Mouse (Mus musculus) right cerebral cortex, postnatal 4 days (tissue): ENCODE data around the gene Tob1.

Source experiments
- DNase-seq: peaks from one replicate; pipeline ENCODE4 v3.0.0-alpha.2; 2022

Tob1 gene

DNA sequence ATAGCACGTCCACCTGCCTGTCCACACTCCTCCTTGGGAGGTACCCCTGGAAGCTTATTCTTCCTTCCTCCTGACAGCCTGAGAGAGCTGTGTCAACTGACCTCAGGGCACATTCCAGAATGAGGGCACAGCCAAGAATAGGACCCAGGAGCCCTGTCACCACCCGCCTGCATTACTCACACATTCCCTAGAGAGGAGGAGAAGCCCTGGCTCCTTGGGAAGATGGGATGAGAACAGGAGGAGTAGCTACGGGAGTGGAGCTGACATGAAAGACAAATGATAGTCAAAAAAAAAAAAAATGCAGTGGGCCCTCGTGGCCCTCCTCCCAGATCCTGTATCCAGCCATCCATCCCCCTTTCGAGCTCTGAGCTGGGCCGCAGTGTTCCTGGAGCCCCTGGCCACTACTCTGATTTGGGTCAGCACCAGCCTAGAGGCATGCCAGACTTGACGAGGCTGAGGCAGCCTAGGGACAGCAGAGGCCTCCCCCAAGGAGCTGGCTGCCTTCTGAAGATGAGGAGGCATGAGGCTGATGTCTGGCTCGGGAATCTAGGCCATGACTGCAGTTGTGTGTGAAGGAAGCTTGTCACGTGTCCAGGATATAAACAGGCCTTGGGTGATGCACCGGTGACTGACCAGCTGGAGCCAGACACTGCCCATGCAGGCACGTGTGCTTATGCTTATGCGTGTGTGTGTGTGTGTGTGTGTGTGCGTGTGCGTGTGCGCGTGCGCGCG lies 20.7 kb downstream of the Tob1 start:
- no peak for DNase-seq

GRCm38 (mm10) chr11:94233405-94233804 lies 22.2 kb downstream of the Tob1 start:
- DNase-seq, result no peak

DNA sequence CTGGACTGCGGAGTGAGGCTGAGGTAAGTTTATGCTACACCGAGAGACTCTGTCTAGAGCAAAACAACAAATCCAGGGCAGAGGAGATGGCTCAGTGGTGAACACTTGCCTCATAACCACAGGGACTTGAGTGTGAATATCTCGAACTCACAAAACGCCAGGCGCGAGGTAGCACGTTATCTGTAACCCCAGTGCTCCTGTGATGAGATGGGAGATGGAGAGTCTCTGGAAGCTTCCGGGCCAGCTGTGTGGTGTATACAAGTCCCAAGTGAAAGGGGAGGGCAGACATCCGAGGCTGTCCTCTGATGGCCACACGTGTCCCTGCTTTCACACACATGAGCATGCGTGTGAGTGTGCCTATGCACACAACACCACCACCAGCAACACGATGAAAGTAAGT lies 23.1 kb downstream of the Tob1 start:
- DNase-seq, result no peak

GRCm38 (mm10) chr11:94234857-94235256 lies 23.6 kb downstream of the Tob1 start:
- no peak for DNase-seq

DNA sequence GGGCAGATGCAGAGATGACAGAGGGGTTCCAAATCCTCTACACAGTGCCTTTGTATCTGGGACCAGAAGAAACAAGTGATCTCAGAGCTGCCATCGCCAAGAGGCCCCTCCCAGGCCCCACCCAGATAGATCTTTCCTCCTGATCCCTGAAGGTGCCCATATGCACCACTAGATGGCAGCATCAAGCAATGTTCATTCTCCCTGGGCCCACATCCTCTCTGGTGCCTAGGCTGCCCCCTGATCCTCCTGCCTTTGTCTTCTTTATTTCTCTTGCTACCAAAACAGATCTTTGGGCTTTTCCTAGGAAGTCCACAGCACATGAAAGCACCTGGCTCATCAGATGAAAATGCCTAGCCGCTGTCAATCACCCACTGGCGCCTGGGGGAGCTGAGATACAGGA lies 24.8 kb downstream of the Tob1 start:
- peak; percentile 56 for DNase-seq

GRCm38 (mm10) chr11:94238786-94239185 lies 27.5 kb downstream of the Tob1 start:
- no peak for DNase-seq

GRCm38 (mm10) chr11:94239706-94240105 lies 28.5 kb downstream of the Tob1 start:
- no peak for DNase-seq

GRCm38 (mm10) chr11:94242760-94243421 lies 31.6 kb downstream of the Tob1 start:
- no peak for DNase-seq

- no peak for DNase-seq
These were observed 32.3 kb downstream of the Tob1 start for GRCm38 (mm10) chr11:94243422-94244180.

GRCm38 (mm10) chr11:94244385-94244784 lies 33.1 kb downstream of the Tob1 start:
- DNase-seq, result no peak

DNA sequence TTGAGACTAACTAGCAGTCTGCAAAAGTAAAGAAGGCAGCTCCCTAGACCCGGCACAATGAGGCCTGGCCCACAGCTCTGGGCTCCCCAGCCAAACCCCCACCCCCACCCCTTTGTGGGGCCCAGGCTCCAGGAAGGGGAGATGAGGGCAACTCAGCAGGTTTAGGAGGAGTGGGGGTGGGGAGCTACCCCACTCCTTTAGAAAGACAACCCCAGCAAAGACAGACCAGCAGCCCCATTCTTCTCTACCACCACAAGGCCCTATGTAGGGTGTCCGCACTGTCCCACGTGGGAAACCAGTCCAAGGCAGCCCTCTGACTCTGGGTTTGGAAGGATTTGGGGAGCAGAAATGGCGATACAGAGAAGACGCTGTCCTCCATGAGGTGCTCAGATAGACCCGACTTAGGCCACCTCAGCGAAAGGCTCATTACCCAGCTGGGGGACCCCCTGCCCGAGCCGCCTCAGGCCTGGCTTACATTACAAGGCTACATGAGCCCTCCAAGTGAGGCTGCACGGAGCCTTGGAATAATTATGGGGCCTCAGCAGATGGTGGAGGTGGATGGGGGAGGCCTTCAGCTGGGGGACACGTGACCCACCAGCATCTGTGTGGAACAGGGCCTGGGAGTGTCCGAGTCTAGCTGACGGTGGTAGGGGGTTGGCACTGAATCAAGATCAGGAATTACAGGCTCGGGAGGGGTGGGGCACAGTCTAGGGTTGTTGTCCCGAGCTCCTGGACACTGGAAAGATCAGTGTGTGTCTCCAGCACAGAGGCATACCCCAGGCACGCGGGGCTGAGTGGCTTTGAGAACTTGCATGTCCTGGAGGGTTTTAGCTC lies 34.9 kb downstream of the Tob1 start, which contains the start of gene Wfikkn2:
TSS of gene Wfikkn2 (minus strand) at position 51 of the 834 bp plus-strand sequence.
- DNase-seq, result no peak

DNA sequence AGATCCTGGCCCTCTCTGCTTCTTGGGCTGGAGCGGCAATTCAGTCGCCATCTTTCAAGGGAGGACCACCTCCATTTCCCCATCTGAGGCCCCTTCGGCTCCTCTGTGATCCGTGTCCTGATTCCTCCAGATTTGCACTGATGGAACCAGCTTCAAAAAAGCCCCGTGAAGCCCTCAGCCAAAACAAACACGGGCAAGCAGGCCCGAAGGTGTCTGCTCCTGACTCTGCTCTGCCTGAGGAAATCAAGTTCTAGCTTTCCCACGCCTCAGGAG lies 35.5 kb downstream of the Tob1 start:
- DNase-seq, result no peak

- no peak for DNase-seq
These were observed 41.9 kb downstream of the Tob1 start for GRCm38 (mm10) chr11:94253156-94253555.

- DNase-seq, result no peak
These were observed 42.4 kb downstream of the Tob1 start for GRCm38 (mm10) chr11:94253691-94254090.

DNA sequence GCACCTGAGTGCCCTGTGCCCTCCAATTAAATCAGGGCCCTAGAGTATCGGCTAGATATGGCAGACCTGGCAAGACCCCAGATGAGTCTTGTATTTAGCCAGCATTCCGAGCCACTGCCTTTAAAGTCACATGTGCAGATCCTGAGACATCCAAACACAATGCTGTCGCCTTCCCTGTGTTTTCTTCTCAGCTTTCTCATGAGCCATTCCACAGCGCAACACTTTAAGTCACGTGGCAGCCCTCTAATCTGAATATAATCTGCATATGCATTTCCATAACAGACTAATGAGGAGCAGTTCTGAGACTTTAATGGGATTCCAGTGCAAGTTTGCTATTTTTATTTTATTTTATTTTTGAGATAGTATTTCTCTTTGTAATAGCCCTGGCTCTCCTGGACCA lies 44.5 kb downstream of the Tob1 start:
- DNase-seq, result no peak

- DNase-seq, result no peak
These were observed 46.7 kb downstream of the Tob1 start for GRCm38 (mm10) chr11:94257987-94258386.

DNA sequence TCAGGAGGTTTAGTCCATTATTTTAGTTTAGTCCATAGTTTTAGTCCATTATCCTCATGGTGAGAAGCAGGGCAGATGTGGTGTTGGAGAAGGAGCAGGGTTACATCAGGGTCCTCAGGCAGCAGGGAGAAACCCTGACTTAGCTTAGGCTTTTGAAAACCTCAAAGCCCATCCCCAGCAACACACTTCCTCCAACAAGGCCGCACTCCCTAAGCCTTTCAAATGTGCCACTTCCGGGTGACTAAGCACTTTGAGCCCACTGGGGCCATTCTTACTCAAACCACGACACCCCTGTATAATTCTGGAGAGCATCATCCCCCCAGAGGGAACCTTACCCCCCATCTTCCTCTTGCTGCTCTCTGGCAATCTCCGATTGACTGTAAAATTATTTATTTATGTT lies 48.6 kb downstream of the Tob1 start:
- no peak for DNase-seq

DNA sequence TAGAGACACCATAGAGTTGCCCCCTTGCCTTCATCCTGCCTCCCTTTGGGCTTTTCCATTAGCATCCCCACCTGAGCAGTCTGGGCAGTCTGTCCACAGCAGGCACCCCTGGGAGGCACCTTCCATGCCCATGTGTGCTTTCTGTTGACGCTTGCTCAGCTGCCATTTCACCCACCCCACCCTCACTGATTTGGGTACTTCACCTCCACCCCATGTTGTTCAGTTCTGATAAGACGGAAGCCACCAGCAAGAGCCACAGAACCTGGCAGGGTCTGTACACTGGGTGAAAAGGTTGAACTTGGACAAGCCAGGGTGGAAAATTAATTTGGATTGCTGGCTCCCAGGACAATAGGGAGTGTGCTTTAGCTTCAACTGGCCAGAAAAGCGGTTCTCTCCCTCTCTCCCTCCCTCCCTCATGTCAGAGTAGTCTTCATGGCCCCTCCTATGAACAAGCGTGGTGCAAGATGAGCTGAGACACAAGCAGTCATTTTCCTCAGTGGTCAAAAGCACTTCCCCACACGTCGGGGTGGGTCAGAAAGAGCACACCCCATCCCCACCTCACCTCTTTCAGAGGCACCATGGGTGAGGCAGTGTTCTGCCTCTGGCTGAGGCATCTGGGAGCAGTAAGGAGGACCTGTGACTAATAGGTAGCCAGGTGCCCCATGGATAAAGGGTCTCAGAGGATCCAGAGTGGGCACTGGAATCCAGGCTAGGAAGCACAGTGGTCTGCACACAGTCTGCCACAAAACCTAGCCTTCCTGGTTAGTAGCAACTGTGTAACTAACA lies 50.5 kb downstream of the Tob1 start:
- DNase-seq, result no peak
